Mouse (Mus musculus): ENCODE results near the gene Noct.
"Not testable (repeated sequence)": the region's sequence is repeated elsewhere in the genome, so short reads cannot be mapped to it uniquely, and the experiment has no call there.

Noct gene

GRCm38 (mm10) chr3:51224363-51225225, at the start of gene Noct:
Gene Noct, plus strand, starts transcription at chr3:51224447.
- peak; percentile 91 to 94 for DNase-seq

- DNase-seq, result no peak
Measured at GRCm38 (mm10) chr3:51178158-51178557, 46.1 kb upstream of the Noct start.

- no peak for DNase-seq
Measured at GRCm38 (mm10) chr3:51179460-51180146, 44.6 kb upstream of the Noct start.

- no peak for DNase-seq
Measured at GRCm38 (mm10) chr3:51180341-51180940, 43.8 kb upstream of the Noct start.

- DNase-seq, result no peak
Measured at GRCm38 (mm10) chr3:51182455-51182854, 41.8 kb upstream of the Noct start.

- not testable (repeated sequence) for DNase-seq
Measured at GRCm38 (mm10) chr3:51183508-51183907, 40.7 kb upstream of the Noct start.

GRCm38 (mm10) chr3:51183967-51184366, 40.3 kb upstream of the Noct start:
- DNase-seq, result not testable (repeated sequence)

GRCm38 (mm10) chr3:51184715-51185114, 39.5 kb upstream of the Noct start:
- DNase-seq, result peak in 1 of 2 experiments; percentile 47

- no peak for DNase-seq
Measured at GRCm38 (mm10) chr3:51185406-51185805, 38.8 kb upstream of the Noct start.

GRCm38 (mm10) chr3:51194075-51194474, 30.2 kb upstream of the Noct start:
- DNase-seq, result no peak

- DNase-seq, result peak; percentile 46 to 59
Measured at GRCm38 (mm10) chr3:51195321-51195720, 28.9 kb upstream of the Noct start.

- DNase-seq, result no peak
Measured at GRCm38 (mm10) chr3:51195736-51196135, 28.5 kb upstream of the Noct start.

GRCm38 (mm10) chr3:51196724-51197111, 27.5 kb upstream of the Noct start:
- no peak for DNase-seq

GRCm38 (mm10) chr3:51197112-51197731, 27.0 kb upstream of the Noct start:
- DNase-seq, result peak; percentile 45 to 61

GRCm38 (mm10) chr3:51198291-51198690, 26.0 kb upstream of the Noct start:
- no peak for DNase-seq

GRCm38 (mm10) chr3:51199130-51199529, 25.1 kb upstream of the Noct start:
- DNase-seq, result no peak

GRCm38 (mm10) chr3:51200311-51200710, 23.9 kb upstream of the Noct start:
- peak in 1 of 2 experiments; percentile 44 for DNase-seq

GRCm38 (mm10) chr3:51200894-51201293, 23.4 kb upstream of the Noct start:
- DNase-seq, result no peak

GRCm38 (mm10) chr3:51201986-51202385, 22.3 kb upstream of the Noct start:
- DNase-seq, result no peak

GRCm38 (mm10) chr3:51202491-51202987, 21.7 kb upstream of the Noct start:
- DNase-seq, result no peak

GRCm38 (mm10) chr3:51203906-51204305, 20.3 kb upstream of the Noct start:
- DNase-seq, result no peak

- no peak for DNase-seq
Measured at GRCm38 (mm10) chr3:51204441-51204840, 19.8 kb upstream of the Noct start.

- DNase-seq, result no peak
Measured at GRCm38 (mm10) chr3:51204897-51205296, 19.4 kb upstream of the Noct start.

Data from lung, postnatal 4 days (tissue).